Mouse (Mus musculus) forebrain, embryonic 10.5 days (tissue): ENCODE data around the gene Gbp2. TPM values are rescaled to one million over a fixed set of nuclear protein-coding genes. Genes with fewer than 3 reads are reported as not detected.

Experiments
- DNase-seq: peaks from one replicate; pipeline ENCODE4 v3.0.0-alpha.2; 2017; ENCODE audit warnings: low spot score; ENCODE audit errors: extremely low spot score
- H3K27ac ChIP-seq: fragments of 300-500 bp; sonication (generic); 2 replicates; pipeline ENCODE4 v1.5.1; 2016; ENCODE audit warnings: mild to moderate bottlenecking
- H3K27me3 ChIP-seq: fragments of 300-500 bp; sonication (generic); 2 replicates; pipeline ENCODE4 v1.6.1; 2016; ENCODE audit warnings: mild to moderate bottlenecking; ENCODE audit not compliant: poor library complexity, severe bottlenecking
- H3K36me3 ChIP-seq: fragments of 300-500 bp; sonication (generic); replicated peaks from 2 replicates; pipeline ENCODE4 v1.6.1; 2016; ENCODE audit warnings: mild to moderate bottlenecking, moderate library complexity
- H3K4me1 ChIP-seq: fragments of 300-500 bp; sonication (generic); 2 replicates; pipeline ENCODE4 v1.6.1; 2016
- H3K4me3 ChIP-seq: fragments of 300-500 bp; sonication (generic); 2 replicates; pipeline ENCODE4 v1.5.1; 2016; ENCODE audit warnings: mild to moderate bottlenecking, moderate library complexity
- H3K9me3 ChIP-seq: fragments of 300-500 bp; sonication (generic); 2 replicates; pipeline ENCODE4 v1.6.1; 2016; ENCODE audit warnings: mild to moderate bottlenecking, moderate library complexity
- WGBS: fragments of 180-500 bp; shearing (Covaris S2); methylation state at CpG from one replicate; pipeline ENCODE4 v1.1.7; 2016; 5-methylcytosine and 5-hydroxymethylcytosine counted together
- polyA plus RNA-seq: library from polyadenylated mRNA; unstranded; fragments of >200 nt; fragmentation: Nextera tagmentation; extraction: Ambion mirVana; gene quantifications from 2 replicates; pipeline ENCODE4 v1.2.1, GENCODE M21; 2016

Gbp2 gene
- 0.11 TPM in 1 of 2 replicates, not detected in the other for polyA plus RNA-seq

- Histone ChIP-seq H3K4me1 (peaks cover 4% of the 10 kb centered on the region; the same call in 1 of the 2 replicates), H3K27ac (no peak within 1 kb of the TSS), H3K36me3 (no peaks in the 10 kb centered on the region), H3K9me3 (no peaks in the 10 kb centered on the region), H3K4me3 (no peak within 1 kb of the TSS), H3K27me3 (no peaks in the 10 kb centered on the region)
- no peak for DNase-seq
- WGBS: 77% methylated on average over 4 of the region's 4 CpGs
Measured at GRCm38 (mm10) chr3:142620111-142620955, at the start of gene Gbp2. TSS of gene Gbp2 (plus strand) at chr3:142620602.

- H3K27me3 ChIP-seq: no peaks in the 10 kb centered on the region
- no peaks in the 10 kb centered on the region for H3K4me1 ChIP-seq
- DNase-seq: no peak
- no peak overlapping the region for H3K27ac ChIP-seq
- H3K4me3 ChIP-seq: no peak overlapping the region
- no peaks in the 10 kb centered on the region for H3K36me3 ChIP-seq
- H3K9me3 ChIP-seq: no peaks in the 10 kb centered on the region
- 92% methylated on average over 4 of the region's 4 CpGs for WGBS
Measured at GRCm38 (mm10) chr3:142570738-142571137, 49.7 kb upstream of the Gbp2 start.

- no peak overlapping the region for H3K27ac ChIP-seq
- no peak for DNase-seq
- no peaks in the 10 kb centered on the region for H3K4me1 ChIP-seq
- no peaks in the 10 kb centered on the region for H3K9me3 ChIP-seq
- no peak overlapping the region for H3K4me3 ChIP-seq
- 86% methylated on average over 3 of the region's 3 CpGs for WGBS
- H3K27me3 ChIP-seq: no peaks in the 10 kb centered on the region
- H3K36me3 ChIP-seq: no peaks in the 10 kb centered on the region
Measured at GRCm38 (mm10) chr3:142577108-142577507, 43.3 kb upstream of the Gbp2 start.

- no peak for DNase-seq
- Histone ChIP-seq H3K4me3 (no peak overlapping the region), H3K27ac (no peak overlapping the region), H3K27me3 (no peaks in the 10 kb centered on the region), H3K4me1 (no peaks in the 10 kb centered on the region), H3K36me3 (no peaks in the 10 kb centered on the region), H3K9me3 (no peaks in the 10 kb centered on the region)
- WGBS: 90% methylated on average over 4 of the region's 4 CpGs
Measured at GRCm38 (mm10) chr3:142578342-142578741, 42.1 kb upstream of the Gbp2 start.

- H3K27me3 ChIP-seq: no peaks in the 10 kb centered on the region
- no peaks in the 10 kb centered on the region for H3K9me3 ChIP-seq
- H3K27ac ChIP-seq: no peak overlapping the region
- no peak for DNase-seq
- H3K36me3 ChIP-seq: no peaks in the 10 kb centered on the region
- H3K4me1 ChIP-seq: no peaks in the 10 kb centered on the region
- WGBS: 92% methylated on average over 4 of the region's 4 CpGs
- H3K4me3 ChIP-seq: no peak overlapping the region
Measured at GRCm38 (mm10) chr3:142583067-142583466, 37.3 kb upstream of the Gbp2 start.

- Histone ChIP-seq H3K27ac (no peak overlapping the region), H3K27me3 (no peaks in the 10 kb centered on the region), H3K4me3 (no peak overlapping the region), H3K9me3 (no peaks in the 10 kb centered on the region), H3K4me1 (no peaks in the 10 kb centered on the region), H3K36me3 (no peaks in the 10 kb centered on the region)
- DNase-seq: no peak
Measured at GRCm38 (mm10) chr3:142587386-142587785, 33.0 kb upstream of the Gbp2 start.

GRCm38 (mm10) chr3:142588888-142589287 lies 31.5 kb upstream of the Gbp2 start:
- Histone ChIP-seq H3K4me1 (no peaks in the 10 kb centered on the region), H3K9me3 (no peaks in the 10 kb centered on the region), H3K27ac (no peak overlapping the region), H3K4me3 (no peak overlapping the region), H3K27me3 (no peaks in the 10 kb centered on the region), H3K36me3 (no peaks in the 10 kb centered on the region)
- no peak for DNase-seq
- WGBS: 85% methylated on average over 2 of the region's 2 CpGs

- DNase-seq: no peak
- 93% methylated on average over 4 of the region's 4 CpGs for WGBS
Measured at GRCm38 (mm10) chr3:142590431-142591067, 29.9 kb upstream of the Gbp2 start.

GRCm38 (mm10) chr3:142594547-142594946 lies 25.9 kb upstream of the Gbp2 start, which contains the start of gene Gbp2b:
TSS of gene Gbp2b (plus strand) at chr3:142594847.
- no peaks in the 10 kb centered on the region for H3K4me1 ChIP-seq
- WGBS: 82% methylated on average over 1 of the region's 1 CpGs

More at GRCm38 (mm10) chr3:142590431-142591067, 29.9 kb upstream of the Gbp2 start:
- Histone ChIP-seq H3K27ac (no peak overlapping the region), H3K4me3 (no peak overlapping the region), H3K27me3 (no peaks in the 10 kb centered on the region), H3K9me3 (no peaks in the 10 kb centered on the region), H3K4me1 (no peaks in the 10 kb centered on the region), H3K36me3 (no peaks in the 10 kb centered on the region)

GRCm38 (mm10) chr3:142597923-142598322 lies 22.5 kb upstream of the Gbp2 start:
- no peaks in the 10 kb centered on the region for H3K36me3 ChIP-seq
- H3K27me3 ChIP-seq: no peaks in the 10 kb centered on the region
- WGBS: 84% methylated on average over 3 of the region's 3 CpGs
- no peak for DNase-seq
- no peak overlapping the region for H3K27ac ChIP-seq
- H3K4me3 ChIP-seq: no peak overlapping the region
- H3K4me1 ChIP-seq: no peaks in the 10 kb centered on the region
- no peaks in the 10 kb centered on the region for H3K9me3 ChIP-seq

More at GRCm38 (mm10) chr3:142594547-142594946, 25.9 kb upstream of the Gbp2 start, which contains the start of gene Gbp2b:
- Histone ChIP-seq H3K4me3 (no peak within 1 kb of the TSS), H3K9me3 (no peaks in the 10 kb centered on the region), H3K27ac (no peak within 1 kb of the TSS), H3K27me3 (no peaks in the 10 kb centered on the region), H3K36me3 (no peaks in the 10 kb centered on the region)
- DNase-seq: no peak

GRCm38 (mm10) chr3:142601675-142602074 lies 18.7 kb upstream of the Gbp2 start:
- Histone ChIP-seq H3K4me3 (no peak overlapping the region), H3K27me3 (no peaks in the 10 kb centered on the region), H3K4me1 (no peaks in the 10 kb centered on the region), H3K27ac (no peak overlapping the region), H3K9me3 (no peaks in the 10 kb centered on the region), H3K36me3 (no peaks in the 10 kb centered on the region)
- DNase-seq: no peak

GRCm38 (mm10) chr3:142618658-142619057 lies 1.7 kb upstream of the Gbp2 start:
- no peak for DNase-seq
- Histone ChIP-seq H3K27ac (no peak overlapping the region), H3K9me3 (no peaks in the 10 kb centered on the region), H3K4me3 (no peak overlapping the region), H3K27me3 (no peaks in the 10 kb centered on the region), H3K36me3 (no peaks in the 10 kb centered on the region), H3K4me1 (peaks cover 4% of the 10 kb centered on the region; the same call in 1 of the 2 replicates)
- WGBS: 74% methylated on average over 3 of the region's 3 CpGs

GRCm38 (mm10) chr3:142619606-142620005 lies 796 bp upstream of the Gbp2 start:
- no peak for DNase-seq
- Histone ChIP-seq H3K4me1 (peaks cover 4% of the 10 kb centered on the region; the same call in 1 of the 2 replicates), H3K27me3 (no peaks in the 10 kb centered on the region), H3K9me3 (no peaks in the 10 kb centered on the region), H3K27ac (no peak overlapping the region), H3K36me3 (no peaks in the 10 kb centered on the region), H3K4me3 (no peak overlapping the region)
- 38% methylated on average over 1 of the region's 1 CpGs for WGBS
